Mouse (Mus musculus) megakaryocyte, adult 5-6 weeks (primary cell): ENCODE measurements at regions not wholly inside any gene's neighbourhood (a gene's known extent, or its start where the extent isn't known, plus 50 kb on each side); places are given as distances from the start of the nearest gene placed in this dataset.
A peak's percentile ranks its signal among the peaks of the same experiment; 100 is the strongest.
"Not testable (repeated sequence)": the region's sequence is repeated elsewhere in the genome, so short reads cannot be mapped to it uniquely, and the experiment has no call there.

Experiments used
- ATAC-seq: 2 replicates; pipeline ENCODE4 v1.8.0; 2016; ENCODE audit warnings: mild to moderate bottlenecking, inconsistent platforms; ENCODE audit not compliant: poor library complexity, severe bottlenecking

GRCm38 (mm10) chr1:193504611-193505010 lies 134.5 kb upstream of the Camk1g start:
- no peak for ATAC-seq

GRCm38 (mm10) chr1:193503624-193504325 lies 133.7 kb upstream of the Camk1g start:
- peak; percentile 54 for ATAC-seq

- ATAC-seq, result no peak
These were observed 126.4 kb upstream of the Camk1g start for GRCm38 (mm10) chr1:193496265-193497183.

GRCm38 (mm10) chr1:193488039-193488438 lies 117.9 kb upstream of the Camk1g start:
- ATAC-seq, result no peak

GRCm38 (mm10) chr1:193486668-193487067 lies 116.6 kb upstream of the Camk1g start:
- not testable (repeated sequence) for ATAC-seq

- ATAC-seq, result no peak
These were observed 114.9 kb upstream of the Camk1g start for GRCm38 (mm10) chr1:193484977-193485376.

- ATAC-seq, result no peak
These were observed 107.2 kb upstream of the Camk1g start for GRCm38 (mm10) chr1:193477298-193477697.

- no peak for ATAC-seq
These were observed 106.7 kb upstream of the Camk1g start for GRCm38 (mm10) chr1:193476805-193477204.

- no peak for ATAC-seq
These were observed 96.2 kb upstream of the Camk1g start for GRCm38 (mm10) chr1:193466306-193466705.

GRCm38 (mm10) chr1:193459735-193460134 lies 89.6 kb upstream of the Camk1g start:
- no peak for ATAC-seq

- no peak for ATAC-seq
These were observed 87.8 kb upstream of the Camk1g start for GRCm38 (mm10) chr1:193457908-193458307.

- ATAC-seq, result no peak
These were observed 83.6 kb upstream of the Camk1g start for GRCm38 (mm10) chr1:193453654-193454053.

- ATAC-seq, result no peak
These were observed 81.5 kb upstream of the Camk1g start for GRCm38 (mm10) chr1:193451471-193452135.

- no peak for ATAC-seq
These were observed 80.7 kb upstream of the Camk1g start for GRCm38 (mm10) chr1:193450814-193451213.

GRCm38 (mm10) chr1:193450201-193450600 lies 80.1 kb upstream of the Camk1g start:
- ATAC-seq, result no peak

- peak; percentile 52 for ATAC-seq
These were observed 79.5 kb upstream of the Camk1g start for GRCm38 (mm10) chr1:193449394-193450103.

GRCm38 (mm10) chr1:193448793-193449393 lies 78.8 kb upstream of the Camk1g start:
- ATAC-seq, result no peak

GRCm38 (mm10) chr1:193447647-193448046 lies 77.5 kb upstream of the Camk1g start:
- no peak for ATAC-seq

GRCm38 (mm10) chr1:193443964-193444676 lies 74.0 kb upstream of the Camk1g start:
- ATAC-seq, result no peak

- ATAC-seq, result no peak
These were observed 70.4 kb upstream of the Camk1g start for GRCm38 (mm10) chr1:193440512-193440911.
